Mouse (Mus musculus): ENCODE results near the gene Ctdspl.

Gene Ctdspl

DNA sequence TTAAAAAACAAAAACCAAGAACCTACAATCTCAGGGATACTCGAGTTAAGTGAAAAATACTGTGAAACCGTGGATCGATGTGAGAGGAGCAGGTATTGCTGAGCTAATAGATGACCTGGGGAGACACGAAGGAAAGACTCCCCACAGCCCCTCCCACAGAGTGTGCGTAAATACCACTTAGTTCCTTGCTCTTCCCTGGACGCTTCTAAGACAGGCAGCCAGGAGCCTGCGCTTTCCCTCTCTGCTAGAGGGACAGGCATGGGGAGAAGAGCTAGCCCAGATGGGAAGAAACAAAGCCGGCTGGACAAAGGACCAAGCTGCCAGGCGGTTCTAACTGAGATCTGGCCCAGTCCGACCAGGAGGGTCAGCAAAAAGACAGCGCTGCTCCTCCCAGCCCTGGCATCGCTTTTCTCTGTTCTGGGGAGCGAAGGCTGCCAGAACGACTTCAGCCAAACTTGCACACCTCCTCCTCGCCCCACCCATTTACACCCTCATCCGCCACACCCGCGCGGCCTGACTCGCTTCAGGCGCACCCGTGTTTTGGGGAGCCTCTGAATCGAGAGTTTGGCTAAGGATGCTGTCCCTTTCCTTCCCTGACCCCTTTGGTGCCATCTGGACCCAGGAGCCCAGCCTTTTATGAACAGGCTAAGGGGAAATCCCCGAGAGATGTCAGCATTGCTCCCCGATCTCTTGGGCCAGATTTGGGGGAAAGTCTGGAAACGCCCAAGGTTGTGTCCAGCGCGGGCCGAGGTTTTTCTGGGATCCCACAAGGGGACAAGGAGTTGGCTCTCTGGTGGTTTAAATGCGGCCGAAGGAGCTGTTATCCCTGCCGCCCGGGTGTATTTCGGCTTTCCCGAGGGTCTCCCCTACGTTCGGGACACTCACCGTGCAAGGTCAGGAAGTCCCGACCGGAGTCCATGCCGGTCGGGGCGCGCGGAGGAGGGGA, 166.5 kb downstream of the Ctdspl start:
- no peak for DNase-seq (ENCODE audit: low spot score in 2 of 2)
